Mouse (Mus musculus) kidney, adult 2 months (tissue): ENCODE measurements at regions not wholly inside any gene's neighbourhood (a gene's known extent, or its start where the extent isn't known, plus 50 kb on each side); places are given as distances from the start of the nearest gene placed in this dataset.

ENCODE experiments used
- CTCF ChIP-seq: fragments of 200-500 bp; conservative IDR thresholded peaks from 2 replicates; pipeline ENCODE4 v1.5.1; 2011; ENCODE audit warnings: low read depth, mild to moderate bottlenecking, control low read depth, low read length, moderate library complexity, mixed read lengths; ENCODE audit not compliant: insufficient read depth, insufficient read length
- POLR2A ChIP-seq: fragments of 200-500 bp; IDR thresholded peaks from one replicate; pipeline ENCODE4 v1.6.1; 2011; ENCODE audit warnings: low read depth, low read length, control low read depth

DNA sequence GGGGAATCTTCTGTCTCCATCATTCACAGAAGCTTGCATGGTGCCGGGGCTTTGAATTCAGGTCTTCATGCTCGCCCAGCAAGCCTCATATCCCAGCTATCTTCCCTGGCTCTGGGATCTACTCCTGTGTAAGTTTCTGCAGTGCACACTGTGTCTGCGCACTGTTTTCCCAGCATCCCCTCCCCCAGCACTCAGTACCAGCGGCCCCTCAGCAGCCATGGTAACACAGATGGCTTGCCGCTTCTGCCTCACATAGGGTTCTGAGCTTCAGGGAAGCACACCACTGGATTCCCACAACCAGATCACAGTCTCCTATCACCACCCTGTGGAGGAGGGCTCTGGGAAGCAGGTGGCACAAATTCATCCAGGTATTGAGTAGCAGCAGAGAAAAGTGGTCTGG lies 187.7 kb downstream of the Sh3bp4 start:
- TF ChIP-seq POLR2A (no peak), CTCF (no peak)
